Mouse (Mus musculus) embryonic fibroblast, embryonic 13.5 days (primary cell): Measurements from ENCODE around the gene Epb41l2. TPM values are rescaled to one million over a fixed set of nuclear protein-coding genes. Genes with fewer than 3 reads are reported as not detected.

Experiments used
- H3K27ac ChIP-seq: 2 replicates; pipeline ENCODE4 v1.5.1; 2012; ENCODE audit warnings: low read length, control low read depth, inconsistent platforms; ENCODE audit not compliant: insufficient read depth
- H3K4me1 ChIP-seq: 2 replicates; pipeline ENCODE4 v1.6.1; 2011; ENCODE audit warnings: low read length; ENCODE audit not compliant: control insufficient read depth, insufficient read depth
- H3K4me3 ChIP-seq: 2 replicates; pipeline ENCODE4 v1.5.1; 2011; ENCODE audit warnings: mild to moderate bottlenecking, control low read depth, low read length; ENCODE audit not compliant: insufficient read depth
- CTCF ChIP-seq: IDR thresholded peaks from 2 replicates; pipeline ENCODE4 v1.5.1; 2011; ENCODE audit warnings: mild to moderate bottlenecking, control low read depth, low read length, moderate library complexity, borderline replicate concordance; ENCODE audit not compliant: insufficient read depth
- POLR2A ChIP-seq: IDR thresholded peaks from 2 replicates; pipeline ENCODE4 v1.6.1; 2011; ENCODE audit warnings: low read depth, mild to moderate bottlenecking, control low read depth, low read length, moderate library complexity
- polyA plus RNA-seq: library from polyadenylated mRNA; stranded (reverse); fragments of >200 nt; gene quantifications from 2 replicates; pipeline ENCODE4 v1.2.4, GENCODE M21; 2011; ENCODE audit warnings: low read depth; ENCODE audit not compliant: missing spikeins, insufficient read length

Epb41l2 gene
- polyA plus RNA-seq, 1 experiment: 134 TPM

DNA sequence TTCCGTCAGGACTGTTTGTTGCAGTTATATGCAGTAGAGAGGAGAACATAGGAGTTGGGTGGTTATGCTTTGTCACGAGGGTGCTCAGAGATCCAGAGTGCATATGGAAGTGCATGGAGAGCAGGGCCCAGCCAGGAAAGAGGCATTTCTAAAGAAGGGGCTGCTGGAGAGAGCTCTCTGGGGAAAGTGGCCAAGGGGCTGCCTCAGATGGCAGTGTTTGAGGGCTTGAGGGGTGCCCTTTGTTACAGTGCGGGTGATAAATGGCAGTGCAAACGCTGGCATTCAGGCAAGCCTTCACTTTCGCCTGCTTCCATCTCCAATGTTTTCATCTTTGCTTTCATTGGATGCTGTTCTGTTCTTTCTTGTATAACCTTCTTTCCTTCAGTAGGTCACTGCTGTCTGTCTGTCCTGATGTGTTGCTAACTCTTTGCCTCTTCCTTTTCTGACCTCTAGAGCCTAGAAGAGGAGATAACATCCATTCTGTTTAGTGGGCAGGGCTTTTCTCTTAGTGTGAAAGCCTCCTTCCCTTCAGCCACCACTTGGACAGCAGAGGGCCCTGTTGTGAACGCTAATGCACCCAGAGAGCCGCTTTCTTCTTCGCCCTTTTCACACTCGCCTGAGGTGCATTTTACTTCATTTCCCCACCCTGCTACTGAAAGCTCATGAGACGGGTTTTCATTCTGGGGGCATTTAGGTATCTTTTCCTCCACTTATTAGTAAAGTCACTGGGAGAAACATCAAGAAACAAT is 139.9 kb downstream of the Epb41l2 start:
- TF ChIP-seq CTCF (no peak), POLR2A (no peak)
- H3K4me3 ChIP-seq: no peak overlapping the region
- no peak overlapping the region for H3K27ac ChIP-seq
- H3K4me1 ChIP-seq: no peaks in the 10 kb centered on the region

DNA sequence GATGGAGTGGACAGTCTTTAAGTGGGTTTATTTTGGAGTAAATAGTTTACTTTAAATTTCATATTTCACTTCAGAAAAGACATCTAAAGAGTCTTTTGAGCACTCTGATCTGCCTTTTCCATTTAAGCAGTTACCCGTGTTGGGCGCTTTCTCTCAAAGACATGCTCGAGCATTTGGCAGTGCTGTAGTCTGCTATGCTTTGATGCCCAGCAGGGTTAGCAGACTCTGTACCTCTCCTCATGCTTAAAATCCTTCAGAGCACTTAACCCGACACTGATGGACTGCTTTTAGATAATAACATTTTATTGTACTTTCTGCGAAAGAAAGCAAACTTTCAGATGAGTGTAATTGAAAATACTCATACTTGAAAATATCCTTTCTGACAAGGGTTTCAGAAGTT is 143.7 kb downstream of the Epb41l2 start:
- H3K4me1 ChIP-seq: no peaks in the 10 kb centered on the region
- TF ChIP-seq CTCF (no peak), POLR2A (no peak)
- H3K4me3 ChIP-seq: no peak overlapping the region
- no peak overlapping the region for H3K27ac ChIP-seq

DNA sequence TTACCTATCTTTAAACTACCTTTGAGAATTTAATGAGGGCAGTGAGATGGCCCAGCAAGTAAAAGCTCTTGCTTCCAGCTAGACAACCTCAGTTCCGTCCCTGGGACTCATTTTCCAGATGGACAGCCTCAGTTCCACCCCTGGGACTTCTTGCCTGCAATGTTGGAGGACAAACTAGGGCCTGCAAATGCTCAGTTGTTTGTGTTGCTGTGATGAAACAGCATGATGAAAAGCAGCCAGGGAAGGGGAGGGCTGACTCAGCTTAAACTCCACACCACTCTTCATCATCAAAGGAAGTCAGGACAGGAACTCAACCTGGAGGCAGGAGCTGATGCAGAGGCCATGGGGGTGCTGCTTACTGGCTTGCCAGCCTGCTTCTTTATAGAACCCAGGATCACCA is 154.2 kb downstream of the Epb41l2 start:
- no peak overlapping the region for H3K4me3 ChIP-seq
- TF ChIP-seq CTCF (no peak), POLR2A (no peak)
- H3K4me1 ChIP-seq: no peaks in the 10 kb centered on the region
- no peak overlapping the region for H3K27ac ChIP-seq

DNA sequence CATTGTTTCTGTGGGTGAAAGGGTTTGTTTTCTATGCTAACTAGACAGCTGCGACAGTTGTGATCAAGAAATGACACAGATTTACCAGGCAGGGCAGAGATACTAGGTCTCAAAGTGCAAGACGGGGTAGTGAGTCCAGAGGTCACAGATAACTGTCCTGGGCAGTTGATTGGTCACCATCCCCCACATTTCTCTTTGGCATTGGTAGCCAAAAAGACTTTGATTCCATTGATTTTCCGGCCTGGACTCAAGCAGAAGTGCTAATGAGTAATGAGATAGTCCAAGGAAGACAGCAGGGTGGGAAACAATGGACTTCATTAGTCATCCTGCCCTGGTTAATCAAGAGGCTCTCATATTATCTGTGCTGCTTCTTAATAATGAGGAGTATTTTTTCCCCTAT is 160.4 kb downstream of the Epb41l2 start:
- TF ChIP-seq CTCF (no peak), POLR2A (no peak)
- H3K4me3 ChIP-seq: no peak overlapping the region

DNA sequence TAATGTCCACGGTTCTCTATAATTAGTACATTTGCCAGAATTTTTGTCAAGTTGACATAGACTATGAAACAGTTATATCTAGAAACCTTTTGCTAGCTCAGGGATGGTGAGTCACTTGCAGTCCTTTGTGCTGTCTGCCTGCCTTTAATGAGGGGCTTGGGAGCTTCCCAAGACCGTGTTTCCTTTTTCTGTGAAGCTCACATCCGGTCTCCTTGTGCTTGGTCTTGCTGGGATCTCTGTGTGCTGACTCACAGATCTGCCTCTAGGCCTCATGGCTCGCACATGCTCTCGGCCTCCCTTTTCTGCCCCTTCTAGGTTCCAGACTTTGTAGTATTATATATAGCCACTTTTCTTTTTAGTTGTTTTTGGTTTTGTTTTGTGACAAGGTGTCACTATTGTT is 160.8 kb downstream of the Epb41l2 start:
- peaks cover 7% of the 10 kb centered on the region for H3K4me1 ChIP-seq
- no peak overlapping the region for H3K4me3 ChIP-seq
- TF ChIP-seq POLR2A (no peak), CTCF (no peak)

More for the DNA sequence above, 160.4 kb downstream of the Epb41l2 start:
- peaks cover 7% of the 10 kb centered on the region for H3K4me1 ChIP-seq
- H3K27ac ChIP-seq: peak overlapping the region; percentile 89

DNA sequence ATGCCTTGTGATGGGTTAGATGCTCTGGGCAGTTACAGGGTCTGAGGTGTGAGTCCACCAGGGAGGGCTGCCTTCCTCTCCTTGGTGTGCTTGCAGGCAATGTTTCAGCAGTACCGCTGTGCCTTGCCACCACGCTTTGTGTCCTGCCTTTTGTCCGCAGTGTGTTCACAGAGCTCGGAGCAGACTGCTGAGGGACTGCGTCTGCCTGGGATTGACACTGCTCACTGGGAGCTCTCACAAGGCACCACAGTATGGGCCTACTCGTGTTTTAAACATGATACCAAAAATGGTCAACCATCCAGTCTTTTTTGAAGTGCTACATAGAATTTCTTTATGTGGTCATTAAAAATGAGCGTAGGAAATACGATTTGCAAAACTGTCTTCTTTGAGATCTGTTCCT is 164.1 kb downstream of the Epb41l2 start:
- H3K27ac ChIP-seq: no peak overlapping the region
- no peak for TF ChIP-seq POLR2A
- no peak for TF ChIP-seq CTCF
- peaks cover 7% of the 10 kb centered on the region for H3K4me1 ChIP-seq
- no peak overlapping the region for H3K4me3 ChIP-seq

More for the DNA sequence above, 160.8 kb downstream of the Epb41l2 start:
- peak overlapping the region; percentile 67 for H3K27ac ChIP-seq

DNA sequence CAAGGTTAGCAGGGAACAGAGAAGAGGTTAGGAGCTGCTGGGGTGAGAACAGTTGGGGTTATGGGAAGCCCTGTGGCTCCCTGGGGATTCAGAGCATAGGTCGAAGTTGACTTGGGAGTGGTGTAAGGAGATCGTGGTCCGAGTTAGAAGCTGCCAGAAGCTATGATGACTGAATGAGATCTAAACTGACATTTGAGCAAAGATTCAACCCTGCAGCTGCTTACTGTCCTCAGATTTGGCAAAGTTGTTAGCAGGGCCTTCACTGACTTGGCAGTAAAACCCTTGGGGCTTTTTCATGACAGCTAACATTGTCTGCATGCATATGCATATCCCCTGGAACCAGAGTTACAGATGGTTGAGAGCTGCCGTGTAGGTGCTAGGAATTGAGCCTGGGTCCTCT is 166.6 kb downstream of the Epb41l2 start:
- Histone ChIP-seq H3K4me3 (no peak overlapping the region), H3K27ac (no peak overlapping the region), H3K4me1 (no peaks in the 10 kb centered on the region)
- TF ChIP-seq CTCF (no peak), POLR2A (no peak)

DNA sequence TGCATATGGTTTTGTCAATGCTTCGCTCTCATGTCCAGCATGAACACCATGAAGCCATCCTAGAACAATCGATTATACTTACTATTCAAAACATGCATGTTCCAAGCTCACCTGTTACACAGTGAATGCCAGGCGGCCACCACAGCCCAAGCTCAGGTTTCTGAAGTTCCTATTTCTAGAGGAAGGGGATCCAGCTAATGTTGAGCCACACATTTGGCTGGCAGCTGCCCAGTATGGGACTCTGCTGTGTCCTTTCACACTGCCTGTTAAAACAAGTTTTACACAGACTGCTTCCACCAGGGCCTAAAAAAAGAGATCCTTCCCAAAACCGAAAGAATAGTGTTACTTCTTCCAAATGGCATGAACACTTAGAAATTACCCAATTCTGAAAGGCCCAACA is 167.0 kb downstream of the Epb41l2 start:
- H3K27ac ChIP-seq: no peak overlapping the region
- TF ChIP-seq CTCF (no peak), POLR2A (no peak)
- no peaks in the 10 kb centered on the region; the same call in 1 of the 2 replicates for H3K4me1 ChIP-seq
- H3K4me3 ChIP-seq: no peak overlapping the region

DNA sequence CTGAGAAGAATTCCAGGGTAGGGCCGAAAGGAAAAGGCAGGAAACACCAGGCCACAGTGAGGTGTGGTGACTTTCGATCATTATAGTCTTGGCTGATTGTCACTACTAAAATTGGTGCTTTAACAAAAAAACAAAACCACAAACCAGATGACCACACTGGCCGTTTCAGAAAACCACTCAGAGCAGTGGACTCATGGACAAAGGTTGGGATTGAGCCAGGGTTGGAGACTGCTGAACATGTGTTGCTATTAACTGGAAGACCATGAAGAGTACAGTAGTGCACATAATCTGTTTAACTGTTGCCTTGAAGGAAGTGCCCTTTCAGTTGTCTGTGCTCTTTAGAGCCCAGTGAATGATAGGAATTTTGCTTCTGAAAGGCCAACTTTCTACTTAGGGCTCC is 167.5 kb downstream of the Epb41l2 start:
- H3K27ac ChIP-seq: no peak overlapping the region
- TF ChIP-seq POLR2A (no peak), CTCF (no peak)
- no peak overlapping the region for H3K4me3 ChIP-seq
- H3K4me1 ChIP-seq: no peaks in the 10 kb centered on the region; the same call in 1 of the 2 replicates

DNA sequence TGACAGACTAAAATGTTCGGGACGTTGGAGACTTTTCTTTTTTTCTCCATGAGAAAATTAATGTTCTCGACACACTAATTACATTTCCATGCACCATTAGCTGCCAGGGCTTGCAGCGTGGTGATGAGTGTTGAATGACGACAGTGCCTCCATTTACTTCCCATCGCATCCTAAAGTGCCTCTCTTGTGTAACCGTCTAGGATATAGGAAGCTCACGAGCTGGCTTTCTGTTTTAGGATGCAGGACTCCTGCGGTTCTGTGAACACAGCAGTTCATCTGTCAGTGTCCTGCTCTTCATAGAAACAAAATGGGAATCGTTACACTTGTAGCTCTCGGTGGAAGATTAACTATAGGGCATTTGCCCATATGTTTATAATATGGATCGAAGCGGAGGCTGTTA is 171.7 kb downstream of the Epb41l2 start:
- no peak for TF ChIP-seq CTCF
- TF ChIP-seq POLR2A: no peak
- Histone ChIP-seq H3K4me3 (no peak overlapping the region), H3K27ac (no peak overlapping the region), H3K4me1 (no peaks in the 10 kb centered on the region; the same call in 1 of the 2 replicates)
